Mouse (Mus musculus) kidney, postnatal 0 days (tissue): ENCODE results near the gene Ears2. TPM values are rescaled to one million over a fixed set of nuclear protein-coding genes. Genes with fewer than 3 reads are reported as not detected.

Source experiments
- ATAC-seq: fragments of 200-750 bp; cut with Nextera tagmentation; replicated peaks from 2 replicates; pipeline ENCODE4 v1.8.0; 2017; ENCODE audit warnings: low read depth, moderate number of reproducible peaks, moderate TSS enrichment, moderate library complexity; ENCODE audit not compliant: low FRiP score
- DNase-seq: peaks from one replicate; pipeline ENCODE4 v3.0.0-alpha.2; 2016; ENCODE audit warnings: low spot score
- H3K27ac ChIP-seq: fragments of 300-500 bp; sonication (generic); 2 replicates; pipeline ENCODE4 v1.5.1; 2014; ENCODE audit warnings: mild to moderate bottlenecking
- H3K27me3 ChIP-seq: fragments of 300-500 bp; sonication (generic); 2 replicates; pipeline ENCODE4 v1.6.1; 2014; ENCODE audit warnings: low read length, mixed read lengths; ENCODE audit not compliant: insufficient read depth
- H3K36me3 ChIP-seq: fragments of 300-500 bp; sonication (generic); 2 replicates; pipeline ENCODE4 v1.6.1; 2014; ENCODE audit warnings: low read length, mixed read lengths; ENCODE audit not compliant: insufficient read depth
- H3K4me1 ChIP-seq: fragments of 300-500 bp; sonication (generic); replicated peaks from 2 replicates; pipeline ENCODE4 v1.6.1; 2014; ENCODE audit warnings: antibody characterized with exemption, low read length, mixed read lengths; ENCODE audit not compliant: insufficient read depth
- H3K4me2 ChIP-seq: fragments of 300-500 bp; sonication (generic); 2 replicates; pipeline ENCODE4 v1.6.1; 2014; ENCODE audit warnings: mild to moderate bottlenecking, low read length, moderate library complexity, mixed read lengths
- H3K4me3 ChIP-seq: fragments of 300-500 bp; sonication (generic); replicated peaks from 2 replicates; pipeline ENCODE4 v1.5.1; 2014; ENCODE audit warnings: low read depth, low read length
- H3K9ac ChIP-seq: fragments of 300-500 bp; sonication (generic); 2 replicates; pipeline ENCODE4 v1.6.1; 2014; ENCODE audit warnings: low read depth, low read length
- H3K9me3 ChIP-seq: fragments of 300-500 bp; sonication (generic); replicated peaks from 2 replicates; pipeline ENCODE4 v1.6.1; 2016; ENCODE audit warnings: low read length, inconsistent platforms, mixed read lengths
- CTCF ChIP-seq: IDR thresholded peaks from 2 replicates; pipeline ENCODE4 v1.5.1; 2016; ENCODE audit warnings: antibody characterized with exemption, low read depth, mild to moderate bottlenecking, moderate library complexity
- WGBS: fragments of 180-500 bp; shearing (Covaris S2); extraction: QIAGEN DNeasy Blood & Tissue Kit; methylation state at CpG from one replicate; pipeline ENCODE4 v1.1.7; 2014; 5-methylcytosine and 5-hydroxymethylcytosine counted together
- polyA plus RNA-seq: library from polyadenylated mRNA; unstranded; fragments of >200 nt; fragmentation: Nextera tagmentation; extraction: Ambion mirVana; gene quantifications from 2 replicates; pipeline ENCODE4 v1.2.1, GENCODE M21; 2015

Ears2 gene
- polyA plus RNA-seq, 1 experiment from 2014 or later: 14.8 TPM

- Histone ChIP-seq H3K4me2 (peak overlapping the region; percentile 68), H3K4me1 (peaks cover 4% of the 10 kb centered on the region), H3K36me3 (peaks cover 27% of the 10 kb centered on the region; the same call in 1 of the 2 replicates), H3K27me3 (no peaks in the 10 kb centered on the region), H3K27ac (peak overlapping the region; percentile 94), H3K9ac (peak overlapping the region; percentile 92), H3K9me3 (no peaks in the 10 kb centered on the region), H3K4me3 (peak overlapping the region; percentile 97)
- DNase-seq (peak; percentile 68), ATAC-seq (no peak; the same call in 1 of the 2 replicates)
- peak; percentile 57 for TF ChIP-seq CTCF
- WGBS: under 1% methylated on average over 57 of the region's 58 CpGs
Observed at GRCm38 (mm10) chr7:122067517-122068381, 686 bp upstream of the Ears2 start.

- H3K27me3 ChIP-seq: no peaks in the 10 kb centered on the region
- H3K36me3 ChIP-seq: 0 out of 2 replicates have a peak, but pooled peaks cover 16% of the 10 kb centered on the region
- H3K27ac ChIP-seq: peak overlapping the region; percentile 94
- DNase-seq (peak; percentile 11), ATAC-seq (no peak)
- peak overlapping the region; percentile 68 for H3K4me2 ChIP-seq
- H3K9me3 ChIP-seq: no peaks in the 10 kb centered on the region
- peak overlapping the region; percentile 97 for H3K4me3 ChIP-seq
- 15% methylated on average over 31 of the region's 31 CpGs for WGBS
- H3K9ac ChIP-seq: peak overlapping the region; percentile 92
- no peak for TF ChIP-seq CTCF
- H3K4me1 ChIP-seq: peaks cover 4% of the 10 kb centered on the region
Observed at GRCm38 (mm10) chr7:122066102-122066944, 740 bp downstream of the Ears2 start.

- Histone ChIP-seq H3K4me1 (peaks cover 4% of the 10 kb centered on the region), H3K9ac (0 out of 2 replicates have a peak overlapping the region, but pooled peaks have one; percentile 92), H3K4me3 (peak overlapping the region; percentile 97; the same call in 1 of the 2 replicates), H3K27me3 (no peaks in the 10 kb centered on the region), H3K9me3 (no peaks in the 10 kb centered on the region), H3K36me3 (0 out of 2 replicates have a peak, but pooled peaks cover 15% of the 10 kb centered on the region), H3K4me2 (peak overlapping the region; percentile 68; the same call in 1 of the 2 replicates), H3K27ac (no peak overlapping the region)
- DNase-seq: no peak
- TF ChIP-seq CTCF: no peak
- ATAC-seq: no peak
- WGBS: 61% methylated on average over 1 of the region's 1 CpGs
Observed at GRCm38 (mm10) chr7:122065656-122066055, 1.4 kb downstream of the Ears2 start.

GRCm38 (mm10) chr7:122056633-122057032 is 10.4 kb downstream of the Ears2 start:
- no peak overlapping the region for H3K27ac ChIP-seq
- DNase-seq: no peak

GRCm38 (mm10) chr7:122050834-122051233 is 16.2 kb downstream of the Ears2 start:
- Histone ChIP-seq H3K27ac (peak overlapping the region; percentile 16; the same call in 1 of the 2 replicates), H3K4me2 (no peak overlapping the region), H3K4me1 (no peaks in the 10 kb centered on the region), H3K9me3 (no peaks in the 10 kb centered on the region), H3K9ac (no peak overlapping the region), H3K27me3 (no peaks in the 10 kb centered on the region), H3K36me3 (peaks cover 28% of the 10 kb centered on the region), H3K4me3 (no peak overlapping the region)
- TF ChIP-seq CTCF: no peak
- no peak for ATAC-seq
- peak; percentile 75 for DNase-seq
- 71% methylated on average over 1 of the region's 1 CpGs for WGBS

More at GRCm38 (mm10) chr7:122056633-122057032, 10.4 kb downstream of the Ears2 start:
- ATAC-seq: no peak
- Histone ChIP-seq H3K9ac (no peak overlapping the region), H3K4me3 (no peak overlapping the region), H3K4me2 (no peak overlapping the region), H3K27me3 (no peaks in the 10 kb centered on the region), H3K36me3 (peaks cover 19% of the 10 kb centered on the region), H3K9me3 (no peaks in the 10 kb centered on the region), H3K4me1 (no peaks in the 10 kb centered on the region)
- no peak for TF ChIP-seq CTCF
- 79% methylated on average over 5 of the region's 5 CpGs for WGBS

GRCm38 (mm10) chr7:122048191-122048590 is 18.9 kb downstream of the Ears2 start:
- no peaks in the 10 kb centered on the region for H3K9me3 ChIP-seq
- no peak for TF ChIP-seq CTCF
- no peak overlapping the region for H3K27ac ChIP-seq
- DNase-seq: no peak
- WGBS: 93% methylated on average over 9 of the region's 9 CpGs
- no peak overlapping the region for H3K4me3 ChIP-seq
- peaks cover 16% of the 10 kb centered on the region for H3K36me3 ChIP-seq
- H3K4me1 ChIP-seq: no peaks in the 10 kb centered on the region
- no peaks in the 10 kb centered on the region for H3K27me3 ChIP-seq
- H3K9ac ChIP-seq: no peak overlapping the region
- no peak for ATAC-seq
- H3K4me2 ChIP-seq: no peak overlapping the region
